Mouse (Mus musculus): ENCODE results near the gene Ciz1. TPM values are rescaled to one million over a fixed set of nuclear protein-coding genes. Genes with fewer than 3 reads are reported as not detected.

Ciz1 gene
- total RNA-seq, 2 experiments from 2014 or later: 87.7 to 101 TPM

GRCm38 (mm10) chr2:32319586-32320580 lies 32.2 kb upstream of the Ciz1 start:
- intact Hi-C loops (cut with DNase I): no loop called here
- no peak for DNase-seq

DNA sequence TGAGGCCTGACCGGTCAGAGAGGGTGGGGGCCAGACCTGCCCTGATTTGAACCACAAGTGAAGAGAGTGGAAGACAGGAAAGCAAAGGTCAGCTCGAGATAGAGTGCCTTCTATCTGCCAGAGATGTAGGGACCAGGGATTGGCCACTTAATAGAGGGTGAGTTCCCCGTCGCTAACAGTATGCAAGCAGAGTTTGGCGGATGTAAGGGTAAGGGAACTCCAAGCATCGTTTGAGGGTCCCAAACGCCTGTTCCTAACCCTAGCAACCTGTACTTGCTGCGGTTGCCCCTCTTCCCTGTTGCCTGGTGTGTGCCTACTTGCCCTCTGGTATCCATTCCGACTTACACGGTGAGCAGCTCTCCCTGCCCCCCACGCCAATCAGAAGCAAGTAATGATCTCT lies 31.4 kb upstream of the Ciz1 start:
- intact Hi-C loops (cut with DNase I): no loop called here
- DNase-seq: no peak

GRCm38 (mm10) chr2:32321591-32322298 lies 30.4 kb upstream of the Ciz1 start:
- intact Hi-C loops (cut with DNase I): no loop called here
- no peak for DNase-seq

DNA sequence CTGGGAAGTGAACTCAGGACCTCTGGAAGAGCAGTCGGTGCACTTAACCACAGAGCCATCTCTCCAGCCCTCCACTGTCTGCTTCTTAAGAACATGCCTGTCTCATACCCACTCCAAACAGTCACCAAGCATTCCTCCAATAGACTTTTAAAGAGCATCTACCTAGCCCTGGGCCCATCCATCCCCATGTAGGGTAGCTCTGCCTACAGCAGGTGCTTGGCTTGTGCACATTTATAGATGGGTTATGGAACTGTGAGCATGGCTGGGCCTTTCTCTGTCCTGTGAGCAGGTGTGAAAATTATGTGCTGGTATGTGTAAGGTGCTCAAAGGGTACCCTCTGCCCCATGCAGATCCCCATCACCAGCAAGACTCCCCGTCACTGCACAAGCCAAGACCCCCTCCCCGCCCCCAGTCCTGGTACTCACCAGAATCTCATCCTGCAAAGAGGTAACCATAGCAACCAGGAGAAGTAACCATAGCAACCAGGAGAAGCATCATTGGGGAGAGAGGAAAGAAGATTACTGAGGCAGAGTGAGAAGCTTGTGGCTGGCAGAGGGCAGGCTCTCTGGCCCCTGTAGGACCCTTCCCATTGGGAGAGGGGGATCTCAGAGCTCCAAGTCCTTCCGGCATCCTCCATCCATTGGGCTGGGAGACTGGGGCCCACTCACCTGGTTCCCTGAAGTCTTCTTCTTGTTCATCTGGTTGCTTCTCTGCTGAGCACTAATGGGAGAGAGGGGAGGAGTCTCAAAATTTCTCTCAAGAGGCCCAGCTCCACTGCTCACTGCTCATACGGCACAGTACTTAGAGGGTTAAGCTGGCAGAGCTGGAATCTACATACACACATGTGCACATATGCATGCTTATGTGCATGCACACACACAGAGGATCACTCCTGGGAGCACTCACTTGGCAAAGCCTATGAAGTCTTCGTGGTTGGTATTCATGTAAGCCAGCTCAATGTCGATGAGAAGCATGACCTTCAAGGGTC lies 29.1 kb upstream of the Ciz1 start:
- DNase-seq: no peak

DNA sequence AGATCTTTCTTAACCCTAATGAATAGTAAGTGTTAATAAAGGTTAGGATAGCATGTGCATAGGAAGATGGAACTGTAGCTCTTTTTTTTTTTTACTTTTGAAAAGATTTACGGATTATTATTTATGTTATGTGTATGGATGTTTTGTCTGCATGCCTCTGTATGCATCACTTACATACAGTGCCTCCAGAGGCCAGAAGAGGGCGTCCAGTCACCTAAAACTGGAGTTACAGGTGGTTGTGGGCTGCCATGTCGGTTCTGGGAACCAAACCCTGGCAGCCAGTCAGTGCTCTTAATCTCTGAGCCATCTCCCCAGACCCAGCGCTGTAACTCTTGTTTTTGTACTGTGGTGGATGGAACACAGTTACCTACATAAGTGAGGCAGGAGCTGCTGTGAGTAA lies 27.8 kb upstream of the Ciz1 start:
- DNase-seq: no peak
- intact Hi-C loops (cut with DNase I): no loop called here

More for the DNA sequence above, 29.1 kb upstream of the Ciz1 start:
- intact Hi-C loops (cut with DNase I): no loop called here

GRCm38 (mm10) chr2:32325342-32325741 lies 26.8 kb upstream of the Ciz1 start:
- intact Hi-C loops (cut with DNase I): no loop called here
- no peak for DNase-seq

- intact Hi-C loops (cut with DNase I): no loop called here
- DNase-seq: no peak
Observed at GRCm38 (mm10) chr2:32327200-32327599, 24.9 kb upstream of the Ciz1 start.

GRCm38 (mm10) chr2:32328911-32329460 lies 23.1 kb upstream of the Ciz1 start:
- DNase-seq: no peak
- intact Hi-C loops (cut with DNase I): no loop called here

GRCm38 (mm10) chr2:32329531-32329930 lies 22.6 kb upstream of the Ciz1 start:
- intact Hi-C loops (cut with DNase I): no loop called here

DNA sequence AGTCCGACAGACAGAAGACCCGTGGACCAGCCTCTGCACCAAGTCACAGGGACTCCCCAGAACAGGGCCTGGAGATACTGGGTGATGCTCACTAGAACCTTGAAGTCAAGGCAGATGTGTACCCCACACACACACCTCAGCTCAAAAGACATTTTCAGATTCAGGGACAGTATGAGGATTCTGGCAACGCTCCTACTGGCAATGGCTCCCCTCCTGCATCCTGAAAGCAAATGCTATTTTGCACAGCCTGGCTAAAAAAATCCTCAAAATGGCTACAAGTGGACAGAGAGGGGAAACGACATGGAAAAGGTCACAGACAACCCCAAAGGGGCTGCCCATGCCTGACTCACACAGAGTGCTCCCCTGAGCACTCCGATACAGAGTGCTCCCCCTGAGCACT lies 20.0 kb upstream of the Ciz1 start:
- no peak for DNase-seq
- intact Hi-C loops (cut with DNase I): no loop called here

More at GRCm38 (mm10) chr2:32329531-32329930, 22.6 kb upstream of the Ciz1 start:
- no peak for DNase-seq

DNA sequence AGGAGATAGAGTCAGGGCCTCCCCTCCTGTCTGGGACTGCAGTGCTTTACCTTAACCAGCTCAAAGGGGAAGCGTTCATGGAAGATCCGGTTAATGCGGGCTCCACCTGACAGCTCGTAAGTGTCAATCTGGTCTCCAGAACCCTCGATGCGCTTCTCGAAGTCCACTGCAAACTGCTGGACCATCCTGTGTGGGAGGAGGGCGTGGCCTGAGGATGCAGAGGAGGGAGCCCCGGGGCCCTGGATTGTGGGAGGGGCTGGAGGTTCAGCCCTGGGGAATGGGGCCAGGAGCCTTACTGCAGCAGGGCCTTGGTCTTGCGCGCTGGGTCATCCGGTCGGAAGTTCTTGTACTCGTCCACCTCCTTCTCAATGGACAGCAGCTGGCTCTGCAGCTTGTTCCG lies 16.2 kb upstream of the Ciz1 start:
- no peak for DNase-seq
- intact Hi-C loops (cut with DNase I): no loop called here

GRCm38 (mm10) chr2:32339912-32340642 lies 12.1 kb upstream of the Ciz1 start:
- intact Hi-C loops (cut with DNase I): no loop called here
- DNase-seq: no peak

DNA sequence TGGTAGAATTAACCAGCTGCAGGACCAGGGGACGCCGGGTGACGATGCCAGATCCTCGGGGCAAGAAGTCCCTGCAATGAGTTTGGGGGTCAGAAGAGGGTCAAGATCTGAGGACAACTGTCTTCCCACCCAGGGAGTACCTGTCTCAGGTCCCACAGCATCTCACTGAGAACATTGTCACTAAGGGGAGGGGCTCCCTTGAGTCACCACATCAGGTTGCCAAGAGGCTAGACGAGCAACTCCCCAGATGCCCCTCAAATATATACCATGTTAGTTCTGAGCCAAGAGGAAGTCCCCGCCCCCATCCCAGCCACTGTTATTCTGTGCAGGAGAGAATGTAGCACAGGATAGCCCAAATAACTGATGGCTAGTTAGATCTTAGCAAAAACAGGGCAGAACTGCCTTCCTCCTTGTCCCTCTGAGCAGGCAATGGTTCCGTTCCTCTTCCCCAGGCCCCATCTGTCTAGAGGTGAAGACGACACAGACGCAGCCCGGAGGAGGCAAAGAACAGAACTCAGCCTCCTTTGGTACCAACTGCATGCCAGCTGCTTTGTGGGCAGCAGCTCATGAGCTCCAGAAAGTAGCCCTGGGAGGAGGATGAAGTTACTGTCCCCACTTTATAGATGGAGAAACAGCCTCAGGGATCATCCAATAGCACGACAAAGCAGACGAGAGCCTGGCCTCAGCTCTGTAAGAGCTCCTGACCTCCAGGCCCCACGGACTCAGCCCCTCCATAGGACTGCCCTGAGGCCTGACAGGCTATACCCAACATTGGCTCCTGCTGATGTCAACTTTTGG lies 11.1 kb upstream of the Ciz1 start:
- intact Hi-C loops (cut with DNase I): no loop called here
- no peak for DNase-seq

GRCm38 (mm10) chr2:32341634-32341939 lies 10.5 kb upstream of the Ciz1 start:
- DNase-seq: no peak
- intact Hi-C loops (cut with DNase I): no loop called here

GRCm38 (mm10) chr2:32342039-32342438 lies 10.1 kb upstream of the Ciz1 start:
- intact Hi-C loops (cut with DNase I): no loop called here
- no peak for DNase-seq

DNA sequence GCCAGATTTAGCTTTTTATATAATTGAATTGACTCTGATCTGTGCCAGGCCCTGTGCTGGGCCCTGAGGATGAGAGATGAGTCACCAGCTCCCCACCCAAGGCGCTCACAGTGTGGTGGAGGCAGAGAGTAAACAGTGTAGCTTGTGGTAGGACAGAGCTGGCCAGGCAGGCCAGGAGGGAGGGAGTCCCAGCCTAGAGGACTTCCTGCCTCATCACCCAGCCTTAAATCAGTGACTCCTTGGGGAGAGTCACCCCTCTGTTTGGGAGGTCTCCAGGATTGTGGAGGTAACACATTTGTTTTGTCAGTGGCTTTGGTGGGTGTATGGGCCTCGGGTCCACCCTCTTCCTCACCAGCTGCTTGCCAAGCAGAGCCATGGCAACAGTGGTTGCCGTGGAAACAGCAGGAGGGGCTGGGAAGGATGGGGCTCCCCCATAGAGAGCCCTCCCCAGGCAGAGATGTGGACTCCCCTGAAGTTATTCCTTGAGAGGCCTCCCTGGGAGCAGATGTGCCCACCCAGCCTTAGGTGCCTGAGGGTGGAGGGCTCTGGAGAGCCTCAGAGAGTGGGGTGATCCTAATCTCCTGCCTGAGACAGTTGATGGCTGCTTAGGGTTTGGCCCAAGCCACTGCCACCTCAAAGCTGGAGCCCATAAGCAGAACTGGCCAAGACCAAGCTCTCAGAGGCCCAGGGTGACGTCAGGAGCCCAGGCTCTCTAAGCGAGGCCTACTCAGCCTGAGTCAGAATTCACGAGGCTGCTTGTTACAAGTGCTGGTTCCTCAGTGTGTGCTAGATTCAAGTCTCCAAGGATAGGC lies 9.4 kb upstream of the Ciz1 start:
- intact Hi-C loops (cut with DNase I): no loop called here
- DNase-seq: no peak

DNA sequence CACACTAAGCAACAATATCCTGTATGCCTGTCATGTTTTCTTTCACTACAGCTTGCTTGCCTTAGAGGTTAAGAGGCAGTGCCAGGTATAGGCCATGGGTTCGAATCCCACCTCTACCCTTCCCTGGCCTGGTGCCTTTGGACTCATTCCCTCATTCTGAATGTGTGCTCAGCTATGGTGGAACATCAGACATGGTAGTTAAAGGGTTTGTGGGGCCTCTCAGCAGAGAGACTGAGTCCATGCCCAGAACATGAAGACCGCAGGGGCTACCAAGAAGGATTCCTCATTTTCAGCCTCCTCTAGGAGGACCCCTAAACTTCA lies 8.8 kb upstream of the Ciz1 start:
- intact Hi-C loops (cut with DNase I): no loop called here

DNA sequence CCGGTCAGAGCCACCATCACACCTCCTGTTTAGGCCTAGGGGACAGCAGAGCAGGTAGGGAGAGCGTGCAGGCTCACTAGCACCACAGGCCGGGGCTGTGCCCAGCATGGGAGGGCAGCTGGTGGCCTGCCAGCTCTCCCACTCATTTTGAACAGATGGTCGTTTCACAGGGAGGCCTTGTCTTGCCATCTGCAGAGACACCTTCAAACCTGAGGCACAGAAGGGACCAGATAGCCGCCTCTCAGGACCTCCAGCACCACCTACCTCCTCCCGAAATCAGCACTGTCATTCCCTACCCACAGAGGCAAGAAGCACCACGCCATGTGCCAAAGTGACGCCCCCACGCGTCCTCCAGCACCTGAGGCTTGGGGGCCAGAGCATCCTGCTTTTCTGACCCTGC lies 8.1 kb upstream of the Ciz1 start:
- intact Hi-C loops (cut with DNase I): no loop called here
- DNase-seq: peak; percentile 71

More for the DNA sequence above, 8.8 kb upstream of the Ciz1 start:
- no peak for DNase-seq
